Mouse (Mus musculus): ENCODE measurements at regions not wholly inside any gene's neighbourhood (a gene's known extent, or its start where the extent isn't known, plus 50 kb on each side); places are given as distances from the start of the nearest gene placed in this dataset.
A peak's percentile ranks its signal among the peaks of the same experiment; 100 is the strongest.

DNA sequence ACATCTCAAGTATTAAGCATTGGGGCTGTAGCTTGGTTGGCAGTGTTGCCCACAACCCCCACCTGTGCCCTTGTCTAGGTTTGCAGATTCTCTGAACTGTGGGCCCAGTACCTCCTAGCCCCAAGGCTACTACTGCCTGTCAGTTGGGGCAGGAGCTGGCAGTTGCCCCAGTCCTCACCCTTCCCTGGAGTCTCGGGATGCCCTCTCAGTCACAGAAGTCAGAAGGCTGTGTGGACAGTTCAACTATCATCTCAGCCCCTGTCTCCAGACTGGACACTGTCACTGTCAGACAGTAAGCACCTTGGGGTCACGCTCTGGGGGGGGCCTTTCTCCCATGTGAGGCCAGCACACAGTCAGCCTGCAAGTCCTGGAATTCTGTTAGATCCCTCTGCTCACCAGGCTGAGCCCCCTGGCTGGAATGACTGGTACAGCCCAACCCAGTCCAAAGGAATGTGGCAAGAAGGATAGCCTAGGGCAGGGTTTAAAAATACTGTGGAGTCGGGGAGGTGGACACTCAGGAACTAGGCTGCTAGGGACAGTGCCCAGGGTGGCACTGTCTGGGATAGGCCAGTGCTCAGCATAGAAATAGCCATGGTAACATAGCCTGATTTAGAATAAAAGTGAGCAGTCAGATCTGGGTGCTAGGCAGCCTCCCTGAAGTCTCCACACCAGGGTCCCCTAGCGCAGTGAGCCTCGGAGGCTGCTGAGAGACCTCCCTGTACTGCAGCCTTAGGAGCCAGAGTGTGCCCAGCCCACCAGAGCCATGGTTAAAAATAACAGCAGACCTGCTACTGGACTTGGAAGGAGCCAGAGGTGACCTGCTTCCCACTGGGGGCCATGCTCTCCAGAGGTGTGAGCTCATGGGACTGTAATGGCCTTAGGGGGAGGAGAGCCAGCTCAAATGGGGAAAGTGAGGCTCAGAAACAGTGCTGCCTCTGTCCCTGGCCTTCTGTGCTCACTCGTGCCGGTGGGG is 83.1 kb upstream of the Ptpn1 start:
- DNase-seq (ENCODE audit: low spot score), result no peak

DNA sequence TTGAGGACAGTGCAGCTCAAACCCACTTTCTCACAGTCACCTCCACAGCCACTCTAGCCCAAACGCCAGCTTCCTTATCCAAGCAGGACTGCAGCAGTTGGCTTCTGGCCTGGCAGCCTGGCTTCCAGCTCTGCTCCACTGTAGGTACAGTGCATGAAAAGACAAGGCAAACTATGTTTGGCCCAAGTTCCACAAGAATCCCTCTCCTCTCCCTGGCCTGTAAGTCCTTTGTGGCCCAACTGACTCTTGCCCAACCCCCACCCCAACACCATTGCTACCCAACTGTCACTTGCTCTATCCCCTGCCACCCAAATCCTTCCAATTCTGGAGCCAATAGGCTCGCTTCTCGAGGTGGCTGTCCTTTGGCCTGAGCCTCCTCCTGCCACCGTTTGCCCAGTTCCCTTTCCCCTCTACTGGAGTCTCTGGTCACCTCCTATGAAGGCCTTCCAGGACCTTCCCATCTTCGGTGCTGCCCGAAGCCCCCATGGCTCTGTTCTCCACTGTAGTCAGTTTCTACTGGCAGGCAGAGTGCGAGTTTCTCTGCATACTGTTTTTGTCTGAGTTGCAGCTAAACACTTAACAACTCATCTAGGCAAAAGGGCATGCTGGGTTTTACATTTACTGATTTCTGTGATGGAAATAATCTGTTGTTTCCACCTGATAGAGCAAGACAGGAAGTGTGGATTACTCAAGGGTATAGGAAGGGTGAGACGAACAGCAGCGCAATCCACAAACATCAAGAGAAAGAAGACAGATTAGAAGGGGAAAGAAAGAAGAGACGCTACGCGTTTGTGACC is 84.4 kb upstream of the Ptpn1 start:
- DNase-seq (ENCODE audit: low spot score), result no peak

DNA sequence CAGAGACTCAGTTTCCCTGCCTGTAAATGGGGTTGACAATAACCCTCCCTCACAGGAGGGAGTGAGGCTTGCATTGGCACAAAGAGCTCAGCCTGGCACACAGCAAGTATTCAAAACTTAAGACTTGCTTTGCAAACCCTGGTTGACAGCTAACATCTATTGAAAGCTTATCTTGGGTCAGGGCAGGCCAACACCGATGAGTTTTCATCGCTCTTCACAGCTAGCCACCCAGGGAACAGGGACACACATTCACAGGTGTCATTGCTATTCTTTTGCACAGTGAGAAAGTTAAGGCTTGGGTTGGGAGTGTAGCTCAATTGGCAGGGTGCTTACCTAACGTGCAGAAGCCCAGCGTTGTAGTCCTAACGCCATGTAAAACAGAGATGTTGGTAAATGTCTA is 86.5 kb upstream of the Ptpn1 start:
- no peak for DNase-seq (ENCODE audit: low spot score)

DNA sequence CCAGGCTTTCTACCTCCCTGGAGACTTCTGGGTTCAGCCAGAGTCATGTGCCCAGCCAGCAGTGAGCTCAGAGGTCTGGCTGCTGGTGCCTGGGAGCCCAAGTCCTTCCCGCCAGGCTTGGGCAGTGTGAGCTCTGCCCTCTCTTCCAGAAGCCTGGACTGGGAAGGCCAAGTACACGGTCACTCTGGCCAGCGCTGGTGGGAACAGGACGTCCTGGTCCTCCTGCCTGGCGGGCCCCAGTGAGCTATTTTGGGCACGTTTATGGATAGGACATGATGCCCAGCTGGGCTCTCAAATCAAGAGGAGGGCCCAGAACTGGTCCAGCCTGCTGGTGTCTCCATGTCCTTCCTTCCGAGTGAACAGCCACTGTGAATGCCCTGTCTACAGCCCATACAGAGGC is 87.3 kb upstream of the Ptpn1 start:
- DNase-seq (ENCODE audit: low spot score), result no peak

DNA sequence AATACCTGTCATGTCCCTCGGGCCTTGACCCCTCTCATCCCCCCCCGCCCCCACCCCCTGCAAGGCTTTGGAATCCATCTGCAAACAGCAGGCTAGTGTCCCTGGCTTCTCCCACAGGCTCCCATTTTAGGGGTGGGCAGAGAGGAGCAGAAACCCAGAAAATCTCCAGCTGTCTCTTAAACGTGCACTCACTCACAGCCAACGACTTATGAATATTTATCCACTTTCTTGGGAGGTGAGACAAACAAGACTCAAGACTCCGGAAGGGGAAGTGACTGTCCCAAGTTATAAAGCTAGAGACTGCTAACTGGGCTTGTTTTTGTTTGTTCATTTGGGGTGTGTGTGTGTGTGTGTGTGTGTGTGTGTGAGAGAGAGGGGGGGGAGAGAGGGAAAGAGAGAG is 87.9 kb upstream of the Ptpn1 start:
- DNase-seq (ENCODE audit: low spot score), result no peak

DNA sequence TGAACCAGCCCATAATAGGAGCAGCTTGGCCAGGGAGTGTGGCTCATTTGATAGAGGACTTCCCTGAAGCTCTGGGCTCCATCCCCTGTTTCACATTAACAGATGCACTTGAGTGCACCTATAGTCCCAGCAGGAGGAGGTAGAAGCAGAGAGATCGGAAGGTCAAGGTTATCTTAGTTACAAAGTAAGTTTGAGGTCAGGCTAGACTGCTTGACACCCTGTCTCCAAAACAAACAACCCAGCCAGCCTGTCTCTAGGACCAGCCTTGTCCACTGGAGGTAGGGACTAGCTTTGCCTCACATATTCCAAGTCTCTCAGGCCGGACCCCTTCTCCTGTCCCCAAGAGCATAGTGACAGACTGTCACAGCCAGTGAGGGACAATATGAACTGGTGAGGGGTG is 88.9 kb upstream of the Ptpn1 start:
- no peak for DNase-seq (ENCODE audit: low spot score)

DNA sequence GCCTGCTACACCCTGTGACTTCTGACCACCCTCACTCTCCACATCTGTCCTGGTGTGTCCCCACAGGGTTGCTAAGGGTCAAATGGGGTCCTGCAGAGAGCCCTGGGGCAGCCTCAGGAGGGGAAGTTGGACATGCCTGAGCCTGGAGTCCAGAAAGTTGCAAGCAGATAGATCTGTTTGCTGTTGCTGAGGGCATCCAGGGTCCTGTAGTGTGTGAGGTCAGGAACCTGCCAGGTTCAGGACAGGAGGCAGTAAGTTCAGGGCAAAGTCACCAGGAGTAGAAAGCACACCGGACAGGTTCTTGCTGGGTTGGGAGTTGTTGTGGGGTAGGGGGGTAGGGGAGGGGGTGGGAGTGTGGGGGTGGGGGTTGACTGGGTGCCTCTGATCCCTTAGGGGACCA is 89.4 kb upstream of the Ptpn1 start:
- no peak for DNase-seq (ENCODE audit: low spot score)

DNA sequence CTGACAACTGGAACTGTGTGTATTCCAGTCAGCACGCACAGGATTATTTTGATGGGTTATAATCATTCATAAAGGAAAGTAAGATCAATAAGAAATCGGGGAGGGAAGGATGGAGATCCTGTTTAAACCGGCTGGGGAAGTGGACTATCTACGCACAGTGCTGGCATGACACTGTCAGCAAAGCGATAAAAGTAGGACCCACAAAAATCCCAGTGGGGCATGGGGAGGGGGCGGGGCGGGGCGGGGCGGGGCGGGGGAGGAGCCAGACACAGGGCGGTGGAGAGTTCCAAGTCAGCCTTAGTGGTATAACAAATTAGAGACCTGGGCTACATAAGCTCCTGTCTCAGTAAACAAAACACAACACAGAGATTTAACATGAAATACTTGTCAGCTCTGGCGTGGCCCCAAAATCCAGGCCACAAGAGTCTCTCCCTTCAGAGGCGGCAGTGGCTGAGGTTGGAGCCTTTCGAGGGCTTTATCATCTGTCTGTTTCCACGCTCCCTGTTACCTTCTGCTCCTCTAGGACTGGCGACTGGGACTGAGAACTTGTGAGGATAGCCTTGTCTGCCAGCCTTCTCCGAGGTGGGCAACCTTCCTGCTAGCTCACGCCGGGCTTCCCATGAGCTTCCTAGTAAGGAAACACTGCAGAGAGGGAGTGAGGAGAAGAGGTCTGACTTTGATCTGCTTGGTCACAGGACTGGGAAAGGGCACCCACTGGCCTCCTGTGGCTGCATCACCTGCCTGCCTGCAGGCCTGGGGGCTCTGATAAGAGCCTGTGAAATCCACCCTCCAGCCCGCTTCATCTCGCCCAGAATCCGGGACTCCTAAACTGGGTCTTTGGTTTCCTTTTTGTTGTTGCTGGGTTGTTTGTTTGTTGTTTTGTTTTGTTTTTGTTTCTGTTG is 90.3 kb upstream of the Ptpn1 start:
- no peak for DNase-seq (ENCODE audit: low spot score)

DNA sequence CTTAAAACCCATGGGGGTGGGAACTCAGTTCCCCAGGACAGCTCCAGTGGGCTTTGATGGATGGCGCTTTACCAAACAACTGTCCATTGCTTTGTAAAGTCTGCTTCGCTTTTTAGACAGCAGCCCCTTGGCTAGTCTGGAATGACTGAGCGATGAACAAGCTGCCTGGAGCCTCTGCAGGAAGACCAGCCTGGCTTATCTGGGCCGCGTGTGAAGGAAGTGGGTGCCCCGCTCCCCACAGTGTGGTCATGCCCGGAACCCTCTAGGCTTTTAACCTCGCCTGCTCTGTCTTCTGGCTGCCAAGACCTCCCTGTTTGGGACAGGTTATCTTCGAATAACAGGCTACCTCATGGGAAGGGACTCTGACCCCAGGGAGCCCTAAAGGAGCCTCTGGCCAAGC is 91.5 kb upstream of the Ptpn1 start:
- peak; percentile 48 for DNase-seq (ENCODE audit: low spot score)

DNA sequence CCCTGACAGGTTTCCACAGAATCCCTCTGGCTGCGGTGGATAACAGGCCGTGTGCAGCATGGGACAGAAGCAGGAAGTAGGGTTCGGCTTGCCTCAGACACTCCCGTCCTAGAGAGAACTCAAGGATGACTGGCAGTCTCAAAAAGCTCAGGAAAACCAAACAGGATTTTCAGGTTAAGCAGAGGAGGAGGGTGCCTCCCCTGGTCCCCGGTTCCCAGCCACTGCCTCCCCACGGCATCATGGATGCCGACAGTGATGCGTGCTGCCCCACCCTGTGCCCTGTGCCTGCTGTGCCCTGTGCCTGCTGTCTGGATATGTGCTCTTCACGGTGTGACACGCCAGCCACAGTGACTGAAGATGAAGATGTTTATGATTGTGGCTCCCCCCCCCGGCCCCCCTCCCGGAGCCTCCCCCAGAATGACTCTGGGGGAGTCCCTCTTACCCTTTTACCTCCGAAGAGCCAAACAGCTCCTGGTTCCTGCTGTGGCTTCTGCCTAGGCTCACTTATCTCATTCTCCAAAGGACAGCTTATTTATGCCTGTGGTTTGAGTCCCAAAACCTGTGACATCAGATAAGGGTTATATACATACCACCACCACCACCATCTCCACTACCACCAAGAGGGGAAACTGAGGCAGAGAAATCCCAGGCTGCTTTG is 92.4 kb upstream of the Ptpn1 start:
- DNase-seq (ENCODE audit: low spot score), result no peak

DNA sequence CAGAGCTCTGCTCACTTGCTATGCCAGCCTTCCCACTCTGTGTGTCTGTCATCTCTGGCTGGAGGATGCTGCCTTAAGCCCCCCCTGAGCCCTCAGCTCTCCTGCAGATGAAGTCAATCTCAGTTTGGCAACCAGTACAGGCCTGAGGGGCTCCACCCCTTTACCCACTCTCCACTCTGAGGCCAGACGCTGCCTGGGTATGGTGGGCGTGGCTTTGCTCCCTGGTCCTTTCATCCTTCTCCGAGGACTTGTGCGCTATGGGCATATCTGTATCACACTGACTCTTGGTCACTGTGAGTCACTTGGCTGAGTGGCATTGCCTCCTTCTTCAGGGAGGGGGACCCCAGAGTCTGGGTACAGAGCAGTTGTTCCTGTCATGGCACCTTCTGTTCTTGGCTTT is 94.3 kb upstream of the Ptpn1 start:
- DNase-seq (ENCODE audit: low spot score), result no peak

DNA sequence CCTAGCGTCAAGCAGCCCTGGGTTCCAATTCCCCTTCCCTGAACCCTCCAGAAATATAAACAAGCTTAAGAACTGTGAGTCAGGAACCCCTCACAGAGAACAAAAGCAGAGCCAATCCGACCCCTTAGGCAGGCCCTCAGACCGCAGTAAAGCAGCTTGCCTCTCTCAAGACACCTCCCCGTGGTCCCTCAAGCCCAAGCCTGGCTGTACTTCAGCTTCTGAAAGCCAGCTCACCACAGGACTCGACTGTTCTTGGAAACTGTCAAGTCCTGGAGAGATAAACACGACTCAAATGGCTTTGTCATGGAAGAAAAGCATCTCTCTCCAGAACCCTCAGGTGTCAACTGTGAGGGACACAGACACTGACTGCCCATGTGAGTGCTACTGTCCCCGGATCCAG is 95.2 kb upstream of the Ptpn1 start:
- DNase-seq (ENCODE audit: low spot score), result no peak

DNA sequence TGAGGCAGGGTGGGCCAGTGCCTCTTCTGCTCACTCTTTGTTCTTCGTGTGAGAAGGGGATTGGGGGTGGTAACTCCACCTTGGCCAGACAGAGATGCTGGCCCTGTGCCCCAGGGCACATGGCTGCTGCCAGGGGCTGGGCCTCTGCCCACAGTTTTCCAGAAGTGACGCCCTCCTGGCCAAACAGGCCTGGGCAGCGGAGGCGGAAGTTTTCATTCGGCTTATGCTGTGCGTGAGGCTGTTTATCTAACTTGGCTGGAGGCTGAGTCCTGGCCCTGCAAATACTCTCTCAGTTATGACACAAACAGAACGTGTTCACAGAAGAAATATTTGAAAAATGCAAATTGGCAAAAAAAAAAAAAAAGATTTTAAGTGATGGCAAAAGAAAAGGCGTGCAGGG is 97.3 kb upstream of the Ptpn1 start:
- DNase-seq (ENCODE audit: low spot score), result no peak

DNA sequence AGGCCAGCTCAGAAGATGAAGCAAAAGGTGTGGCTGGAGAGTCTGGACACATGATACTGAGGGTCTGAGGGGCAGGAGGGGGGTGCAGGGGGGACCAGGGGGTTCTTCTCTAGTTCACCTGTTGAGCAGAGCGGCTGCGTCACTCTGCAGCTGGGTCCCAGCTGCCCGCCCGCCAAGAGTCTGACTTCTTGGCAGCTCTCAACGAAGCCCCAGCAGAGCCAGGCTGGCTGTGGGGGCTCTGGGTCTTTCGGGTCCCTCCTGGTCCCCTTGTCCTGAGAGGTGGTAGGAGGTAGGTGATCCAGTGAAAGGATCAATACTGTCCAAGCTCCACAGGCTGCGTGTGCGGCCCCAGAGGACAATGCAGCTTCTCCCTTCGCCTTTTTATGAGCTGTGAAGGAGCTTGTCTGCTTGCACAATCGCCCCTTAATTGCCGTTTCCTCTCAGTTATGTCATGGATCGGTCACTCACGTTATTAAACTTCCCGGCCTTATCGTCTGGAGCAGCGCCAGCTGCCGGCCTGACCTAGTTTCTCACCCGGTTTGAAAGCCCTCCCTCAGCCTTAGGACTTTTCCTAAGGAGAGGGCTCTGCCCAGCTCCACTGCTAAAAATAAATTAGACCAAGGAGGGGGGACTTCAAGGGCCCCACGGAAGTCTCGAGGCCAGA is 98.4 kb upstream of the Ptpn1 start:
- DNase-seq (ENCODE audit: low spot score), result no peak

DNA sequence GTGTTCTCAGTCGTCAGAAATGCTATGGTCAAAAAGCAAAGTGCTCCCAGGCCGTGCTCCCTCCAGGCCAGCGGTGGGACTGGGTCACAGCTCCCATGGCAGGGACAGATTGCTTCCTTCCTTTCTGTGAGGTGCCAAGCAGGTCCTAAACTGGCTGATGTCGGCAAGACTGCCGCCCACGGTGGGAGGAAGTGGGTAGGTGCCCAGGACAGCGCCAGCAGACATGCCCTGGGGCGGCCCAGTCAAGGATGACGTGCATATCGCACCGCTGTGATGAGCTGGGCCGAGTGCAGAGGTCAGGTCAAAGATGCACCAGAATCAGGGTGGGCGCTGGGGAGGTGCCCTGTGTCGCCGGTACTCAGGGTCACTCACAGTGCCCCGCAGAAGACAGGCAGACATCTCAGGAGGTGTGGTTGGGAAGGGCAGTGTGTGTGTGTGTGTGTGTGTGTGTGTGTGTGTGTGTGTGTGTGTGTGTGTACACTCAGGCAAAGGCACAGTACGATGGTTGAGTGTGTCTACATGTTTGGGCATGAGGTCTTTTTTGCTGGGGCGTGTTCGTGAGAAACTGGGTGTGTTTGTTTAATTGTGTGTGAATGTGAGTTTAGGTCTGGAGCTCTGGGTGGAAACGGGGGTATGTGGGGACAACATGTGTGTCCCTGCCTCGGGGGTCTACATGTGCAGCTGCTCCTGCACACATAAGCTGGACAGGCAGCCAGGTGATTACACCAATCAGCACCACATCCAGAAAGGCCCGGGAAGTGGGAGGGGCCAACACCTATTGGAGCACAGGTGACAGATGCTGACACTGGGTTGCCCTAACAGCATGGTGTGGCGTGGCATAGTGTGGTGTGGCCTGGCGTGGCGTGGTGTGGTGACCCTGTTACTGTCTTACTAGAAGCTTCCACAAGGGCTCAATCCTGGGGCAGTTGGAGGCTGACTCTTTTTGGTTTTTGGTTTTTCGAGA is 100.5 kb upstream of the Ptpn1 start:
- DNase-seq (ENCODE audit: low spot score), result no peak

DNA sequence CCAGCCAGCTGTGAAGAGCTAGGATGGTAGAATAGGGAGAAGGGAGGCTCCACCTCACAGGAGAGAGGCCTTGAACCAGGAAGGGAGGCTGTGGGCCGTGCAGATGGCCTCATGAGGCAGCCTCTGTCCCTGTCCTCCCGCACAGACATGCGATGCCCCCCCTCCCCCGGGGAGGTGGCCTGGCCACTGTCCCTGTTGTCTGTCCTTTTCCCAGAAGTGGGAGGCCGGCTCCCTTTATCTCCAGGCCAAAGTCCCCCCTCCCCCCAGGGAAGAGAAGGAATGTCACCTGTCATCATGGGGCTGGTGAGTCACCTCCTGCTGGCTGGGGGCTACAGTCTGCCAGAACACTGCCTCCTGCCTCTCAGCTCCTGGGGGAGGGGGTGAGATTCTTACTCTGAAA is 103.6 kb upstream of the Ptpn1 start:
- DNase-seq (ENCODE audit: low spot score), result no peak

DNA sequence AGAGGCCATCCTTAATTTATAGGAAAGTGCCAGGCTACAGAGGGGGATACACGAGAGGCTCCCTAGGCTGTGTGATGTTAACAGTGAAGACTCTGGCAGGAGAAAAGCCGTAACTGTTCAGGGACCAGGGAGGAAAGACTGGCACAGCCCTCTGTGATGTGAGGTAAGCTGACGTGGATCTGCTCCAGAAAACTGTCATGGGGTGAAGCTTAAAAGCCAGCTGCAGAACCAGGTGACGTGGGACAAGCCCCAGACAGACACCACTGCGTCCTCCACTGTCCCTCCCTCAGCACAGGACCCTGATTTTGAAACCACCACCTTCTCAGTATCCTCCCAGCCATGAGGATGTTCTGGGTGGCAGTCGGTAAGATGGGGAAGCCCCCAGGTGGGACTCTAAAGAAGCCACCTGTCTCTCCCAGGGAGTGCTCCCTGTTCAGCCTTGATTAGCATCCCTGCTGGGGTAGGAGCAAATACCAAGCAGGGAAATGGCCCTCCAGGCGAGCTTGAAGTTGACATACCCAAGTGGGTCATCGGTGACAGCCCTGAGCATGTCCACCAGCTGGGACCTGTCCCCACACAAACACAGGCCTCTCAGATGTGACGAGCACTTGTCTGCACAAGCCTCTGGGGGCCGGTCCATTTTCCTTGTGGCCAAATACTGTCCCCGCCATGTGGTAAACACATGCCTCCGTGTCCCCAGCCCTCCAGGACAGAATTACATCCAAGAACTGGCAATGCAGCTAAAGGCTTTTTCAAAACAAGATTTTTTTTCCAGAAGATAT is 104.7 kb upstream of the Ptpn1 start:
- no peak for DNase-seq (ENCODE audit: low spot score)

DNA sequence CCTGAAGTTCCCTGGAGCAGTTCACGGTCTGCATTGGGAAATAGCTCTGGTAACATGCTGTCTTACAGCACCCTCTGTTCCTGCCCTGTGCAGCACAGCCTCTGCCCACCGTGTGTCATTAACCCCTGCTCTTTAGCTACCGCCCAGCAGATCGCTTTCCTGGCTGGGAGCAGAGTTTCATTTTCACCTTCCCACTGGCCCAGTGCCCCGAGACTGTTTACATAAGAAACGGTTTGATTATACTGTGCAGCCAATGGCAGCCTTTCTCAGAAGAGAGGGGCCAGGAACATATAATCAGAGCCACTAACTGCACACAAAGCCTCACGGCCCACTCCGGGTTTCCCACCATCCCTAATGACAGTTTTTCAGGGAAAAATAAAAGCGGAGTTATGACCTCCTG is 108.3 kb upstream of the Ptpn1 start:
- DNase-seq (ENCODE audit: low spot score), result no peak

DNA sequence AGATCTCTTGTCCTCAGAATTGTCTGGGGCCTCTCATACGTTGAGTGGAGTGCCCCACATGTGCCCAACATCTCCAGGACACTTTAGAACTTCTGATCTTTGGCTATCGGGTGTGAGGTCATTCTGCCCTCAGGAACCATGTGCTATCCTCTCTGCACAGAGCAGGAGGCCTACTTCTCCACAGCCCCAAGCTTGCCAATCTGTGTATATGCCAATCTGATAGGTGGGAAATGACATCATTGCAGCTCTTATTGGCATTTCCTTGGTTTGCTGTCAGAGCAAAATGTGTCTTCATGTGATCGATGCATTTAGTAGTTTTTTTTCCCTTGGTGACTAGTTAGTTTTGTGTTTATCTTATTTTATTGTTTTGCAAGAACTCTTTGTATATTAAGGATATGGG is 108.8 kb upstream of the Ptpn1 start:
- DNase-seq (ENCODE audit: low spot score), result no peak

Data from thymus, postnatal 0 days (tissue).